Mouse (Mus musculus) brain, embryonic 14.5 days (tissue): Measurements from ENCODE around the gene Calm5. TPM values are rescaled to one million over a fixed set of nuclear protein-coding genes. Genes with fewer than 3 reads are reported as not detected.
A peak's percentile ranks its signal among the peaks of the same experiment; 100 is the strongest.

Experiments used
- DNase-seq: peaks from one replicate; pipeline ENCODE4 v3.0.0-alpha.2; 2011; ENCODE audit warnings: low read depth
- CTCF ChIP-seq: fragments of 200-500 bp; IDR thresholded peaks from 2 replicates; pipeline ENCODE4 v1.5.1; 2012; ENCODE audit warnings: inconsistent platforms, mild to moderate bottlenecking, moderate library complexity, borderline replicate concordance; ENCODE audit not compliant: insufficient read depth, insufficient read length; ENCODE audit errors: extremely low read depth
- POLR2A ChIP-seq: fragments of 200-500 bp; IDR thresholded peaks from 2 replicates; pipeline ENCODE4 v1.6.1; 2012; ENCODE audit warnings: mild to moderate bottlenecking, inconsistent platforms, borderline replicate concordance; ENCODE audit not compliant: poor library complexity, insufficient read depth, insufficient read length, severe bottlenecking; ENCODE audit errors: extremely low read depth
- polyA plus RNA-seq: library from polyadenylated mRNA; depleted of rRNA; stranded (reverse); fragments of >200 nt; gene quantifications from 2 replicates; pipeline ENCODE4 v1.2.3, GENCODE M21; 2012

The Calm5 gene
- polyA plus RNA-seq, 1 experiment = not detected

DNA sequence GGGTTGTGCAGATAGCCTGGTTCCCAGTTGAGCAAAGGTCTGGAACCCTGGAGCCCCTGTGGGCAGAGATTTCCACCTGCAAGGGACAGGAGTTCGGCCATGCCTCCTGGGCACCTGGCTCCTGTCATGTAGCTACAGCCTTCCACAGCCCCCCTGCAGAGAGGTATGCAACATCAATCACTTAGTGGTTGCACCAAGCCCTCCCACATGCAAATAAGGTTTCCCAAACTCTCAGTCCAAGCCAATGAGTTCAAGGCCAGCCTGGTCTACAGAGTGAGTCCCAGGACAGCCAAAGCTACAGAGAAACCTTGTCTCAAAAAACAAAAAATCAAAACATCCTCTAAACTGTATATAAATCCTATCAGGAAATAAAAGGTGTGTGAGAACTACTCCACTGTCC, 3.6 kb upstream of the Calm5 start:
- no peak for DNase-seq
- no peak for TF ChIP-seq CTCF

DNA sequence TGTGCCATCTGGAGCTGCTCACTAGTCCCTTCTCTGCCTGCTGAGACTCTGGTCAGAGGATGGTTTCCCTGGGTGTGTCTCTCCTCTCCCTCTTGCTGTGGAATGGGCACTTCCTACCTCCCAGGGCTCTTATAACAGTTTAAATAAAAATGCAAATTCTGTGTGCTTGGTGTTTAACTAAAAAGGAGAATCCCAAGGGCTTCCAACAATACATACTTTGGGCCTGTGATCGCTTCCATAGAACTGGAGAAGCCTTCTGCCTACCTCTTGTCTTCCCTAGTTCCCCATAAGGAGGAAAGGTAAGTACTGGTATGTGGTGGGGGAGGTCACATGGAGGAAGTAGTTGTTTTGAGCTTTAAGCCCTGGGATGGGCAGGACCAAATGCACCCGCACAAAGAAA, 883 bp downstream of the Calm5 start:
- TF ChIP-seq CTCF (no peak), POLR2A (no peak)
- DNase-seq = no peak

GRCm38 (mm10) chr13:3856252-3856651, 2.3 kb downstream of the Calm5 start:
- DNase-seq = no peak
- TF ChIP-seq POLR2A (no peak), CTCF (no peak)

DNA sequence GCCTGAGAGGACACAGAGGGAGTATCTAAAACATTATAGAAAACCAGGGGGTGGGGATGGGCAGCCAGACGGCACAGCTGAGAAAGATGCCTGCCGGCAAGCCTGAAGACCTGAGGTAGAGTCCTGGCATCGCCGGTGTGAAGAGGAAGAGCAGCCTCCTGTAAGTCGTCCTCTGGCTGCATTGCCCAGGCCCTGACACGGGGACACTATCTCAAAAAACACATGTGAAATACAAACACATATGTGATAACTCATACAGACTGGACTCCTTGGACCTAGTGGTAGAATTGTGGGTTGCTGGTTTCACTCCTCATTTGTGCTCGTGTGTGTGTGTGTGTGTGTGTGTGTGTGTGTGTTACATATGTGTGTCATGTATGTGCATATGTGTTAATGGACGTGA, 7.3 kb downstream of the Calm5 start:
- no peak for DNase-seq
- TF ChIP-seq CTCF (no peak), POLR2A (no peak)

DNA sequence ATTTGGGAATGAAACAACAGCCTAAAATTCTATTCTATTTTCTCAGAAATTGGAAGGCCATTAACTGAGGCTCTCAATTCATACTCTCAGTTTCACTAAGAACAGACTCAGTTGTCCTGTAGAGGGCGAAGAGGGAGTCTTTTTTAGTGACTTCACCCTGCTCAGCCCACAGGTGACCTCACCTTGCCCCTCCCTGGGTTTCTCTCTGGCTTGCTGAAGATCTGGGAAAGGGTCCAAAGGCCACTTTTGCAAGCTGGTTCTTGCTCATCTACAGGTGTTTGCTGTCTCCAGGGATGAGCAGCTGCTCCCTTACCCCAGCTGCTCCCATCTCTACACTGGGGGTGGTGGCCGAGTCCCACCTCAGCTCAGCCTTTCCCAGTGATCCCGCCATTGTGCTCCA, 8.4 kb downstream of the Calm5 start:
- no peak for TF ChIP-seq POLR2A
- no peak for TF ChIP-seq CTCF
- no peak for DNase-seq

DNA sequence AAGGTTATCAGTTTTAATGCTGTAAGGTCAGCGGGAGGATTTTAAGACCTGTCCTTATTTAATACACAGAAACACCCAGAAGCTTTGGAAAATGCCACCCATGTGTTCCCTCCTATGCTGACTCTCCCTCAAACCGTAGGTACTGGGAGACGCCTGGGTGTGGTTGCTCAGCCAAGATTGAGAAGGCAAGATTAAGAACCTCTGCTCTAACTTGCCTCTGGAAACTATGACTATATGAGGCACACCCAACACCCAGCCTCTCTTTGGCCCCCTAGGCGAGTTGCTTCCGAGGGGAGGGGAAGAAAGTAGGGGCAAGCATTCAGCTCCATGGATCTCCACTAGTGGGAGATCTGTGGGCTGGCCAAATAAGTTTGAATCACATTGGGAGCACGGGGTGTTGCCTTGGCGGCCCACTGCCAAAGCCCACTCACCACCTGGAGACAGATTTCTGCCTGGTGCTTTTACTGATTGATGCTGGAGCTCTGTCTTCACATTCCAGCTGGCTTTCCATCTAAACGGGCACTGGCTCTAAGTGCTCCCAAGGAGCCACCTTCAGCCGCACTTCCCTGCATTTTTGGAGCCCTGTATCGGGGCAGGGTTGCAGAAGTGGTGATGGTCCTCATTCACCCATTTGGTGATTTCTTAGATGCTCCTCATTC, 9.1 kb downstream of the Calm5 start:
- no peak for TF ChIP-seq CTCF
- no peak for TF ChIP-seq POLR2A

DNA sequence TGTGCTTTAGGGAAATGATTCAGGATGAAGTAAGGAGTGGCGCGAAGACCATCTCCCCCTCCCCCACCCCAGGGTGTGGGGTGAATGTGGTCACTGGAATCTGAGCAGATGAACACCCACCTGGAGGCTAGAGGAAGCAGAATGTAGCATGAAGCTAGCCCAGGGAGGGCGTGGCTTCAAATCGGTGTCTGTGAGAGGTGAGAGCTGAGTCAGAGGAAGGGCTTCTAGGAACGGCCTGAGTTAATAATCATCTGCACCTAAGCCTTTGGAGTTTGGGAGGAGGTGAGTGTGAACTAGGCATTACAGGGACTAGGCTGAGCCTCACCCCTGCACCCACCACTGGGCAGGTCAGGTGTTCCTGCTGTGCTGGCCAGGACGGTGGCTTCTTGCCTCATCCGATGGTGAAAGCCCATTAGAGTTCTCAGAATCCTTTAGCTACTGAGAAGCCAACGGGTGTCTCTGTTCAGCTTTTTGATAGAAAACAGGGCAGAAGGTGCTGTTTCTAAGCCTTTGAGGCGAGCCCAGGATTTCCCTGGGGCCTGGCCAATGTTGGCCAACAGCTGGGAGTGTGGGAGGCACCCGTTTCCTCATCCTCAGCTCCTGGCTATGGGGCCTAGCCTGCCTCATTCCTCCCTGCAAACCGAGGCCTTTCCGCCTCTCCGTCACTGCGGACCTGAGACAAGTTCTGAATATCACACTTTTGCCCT, 11.8 kb downstream of the Calm5 start:
- no peak for TF ChIP-seq CTCF
- TF ChIP-seq POLR2A = no peak

More for the DNA sequence above, 9.1 kb downstream of the Calm5 start:
- DNase-seq = no peak

DNA sequence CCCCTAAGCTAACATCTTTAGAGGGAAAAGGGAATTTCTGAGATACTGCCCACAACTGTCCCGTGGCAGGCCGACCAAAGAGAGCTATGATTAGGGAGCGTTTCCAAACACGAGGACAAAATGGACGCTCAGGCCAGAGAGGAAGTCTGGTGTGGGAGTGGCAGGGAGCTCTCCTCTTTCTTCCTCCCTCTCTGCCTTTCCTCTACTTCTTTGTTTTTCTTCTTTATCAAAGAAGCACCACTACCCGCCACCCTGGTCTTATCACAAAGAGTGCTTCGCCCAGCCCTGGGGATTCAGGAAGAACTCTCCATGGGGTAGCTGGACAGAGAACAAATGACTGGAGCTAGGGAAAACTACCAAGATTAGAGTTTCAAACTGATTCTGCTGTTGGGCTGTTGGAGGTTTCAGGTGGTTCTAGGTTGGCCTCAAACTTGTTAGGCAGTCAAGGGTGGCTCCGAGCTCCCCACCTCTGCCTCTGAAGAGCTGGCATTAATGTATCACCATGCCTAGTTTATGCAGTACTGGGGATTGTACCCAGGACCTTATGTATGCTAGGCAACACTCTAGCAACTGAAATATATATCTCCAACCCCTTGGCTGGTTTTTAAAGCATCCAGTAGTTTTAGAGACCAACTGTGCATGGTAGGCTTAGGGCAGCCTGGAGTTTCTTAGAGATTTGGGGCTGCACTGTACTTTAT, 12.5 kb downstream of the Calm5 start:
- no peak for DNase-seq
- TF ChIP-seq POLR2A (no peak), CTCF (no peak)

More for the DNA sequence above, 11.8 kb downstream of the Calm5 start:
- no peak for DNase-seq

- DNase-seq = no peak
- TF ChIP-seq POLR2A (no peak), CTCF (no peak)
Measured at GRCm38 (mm10) chr13:3867158-3867557, 13.2 kb downstream of the Calm5 start.

- no peak for DNase-seq
- no peak for TF ChIP-seq POLR2A
- no peak for TF ChIP-seq CTCF
Measured at GRCm38 (mm10) chr13:3869901-3870300, 15.9 kb downstream of the Calm5 start.

GRCm38 (mm10) chr13:3872832-3873231, 18.9 kb downstream of the Calm5 start:
- TF ChIP-seq POLR2A (no peak), CTCF (no peak)
- no peak for DNase-seq

- peak; percentile 13 for DNase-seq
- no peak for TF ChIP-seq CTCF
- no peak for TF ChIP-seq POLR2A
Measured at GRCm38 (mm10) chr13:3876448-3876847, 22.5 kb downstream of the Calm5 start.

- TF ChIP-seq POLR2A = no peak
- TF ChIP-seq CTCF = no peak
- peak; percentile 5 for DNase-seq
Measured at GRCm38 (mm10) chr13:3877185-3877584, 23.2 kb downstream of the Calm5 start.
